Mouse (Mus musculus) E14TG2a.4 (cell line): ENCODE results near the gene Stambpl1.

Experiments used
- H3K27me3 ChIP-seq: 2 replicates; pipeline ENCODE4 v1.6.1; 2014; ENCODE audit warnings: low read length, control low read depth; ENCODE audit not compliant: insufficient read depth
- H3K36me3 ChIP-seq: 2 replicates; pipeline ENCODE4 v1.6.1; 2014; ENCODE audit warnings: low read length, control low read depth; ENCODE audit not compliant: insufficient read depth
- H3K4me1 ChIP-seq: replicated peaks from 2 replicates; pipeline ENCODE4 v1.6.1; 2014; ENCODE audit warnings: low read depth, low read length, control low read depth
- H3K4me3 ChIP-seq: replicated peaks from 2 replicates; pipeline ENCODE4 v1.5.1; 2014; ENCODE audit warnings: mild to moderate bottlenecking, low read length
- H3K9me3 ChIP-seq: 2 replicates; pipeline ENCODE4 v1.6.1; 2014; ENCODE audit warnings: low read length, control low read depth
- CTCF ChIP-seq: conservative IDR thresholded peaks from 2 replicates; pipeline ENCODE4 v1.5.1; 2014; ENCODE audit warnings: low read length
- NANOG ChIP-seq: IDR thresholded peaks from 2 replicates; pipeline ENCODE4 v1.6.1; 2014; ENCODE audit warnings: borderline replicate concordance, low read length, mixed read lengths
- POU5F1 ChIP-seq: IDR thresholded peaks from 2 replicates; pipeline ENCODE4 v1.6.1; 2014; ENCODE audit warnings: low read length, borderline replicate concordance

Stambpl1 gene

GRCm38 (mm10) chr19:34237746-34238145, 45.7 kb downstream of the Stambpl1 start:
- H3K4me3 ChIP-seq, result no peak overlapping the region
- H3K9me3 ChIP-seq, result no peaks in the 10 kb centered on the region
- no peak for TF ChIP-seq CTCF
- no peak for TF ChIP-seq NANOG
- no peak for TF ChIP-seq POU5F1
- peaks cover 3% of the 10 kb centered on the region; the same call in 1 of the 2 replicates for H3K36me3 ChIP-seq
- H3K4me1 ChIP-seq, result peaks cover 2% of the 10 kb centered on the region; the same call in 1 of the 2 replicates
- H3K27me3 ChIP-seq, result no peaks in the 10 kb centered on the region

DNA sequence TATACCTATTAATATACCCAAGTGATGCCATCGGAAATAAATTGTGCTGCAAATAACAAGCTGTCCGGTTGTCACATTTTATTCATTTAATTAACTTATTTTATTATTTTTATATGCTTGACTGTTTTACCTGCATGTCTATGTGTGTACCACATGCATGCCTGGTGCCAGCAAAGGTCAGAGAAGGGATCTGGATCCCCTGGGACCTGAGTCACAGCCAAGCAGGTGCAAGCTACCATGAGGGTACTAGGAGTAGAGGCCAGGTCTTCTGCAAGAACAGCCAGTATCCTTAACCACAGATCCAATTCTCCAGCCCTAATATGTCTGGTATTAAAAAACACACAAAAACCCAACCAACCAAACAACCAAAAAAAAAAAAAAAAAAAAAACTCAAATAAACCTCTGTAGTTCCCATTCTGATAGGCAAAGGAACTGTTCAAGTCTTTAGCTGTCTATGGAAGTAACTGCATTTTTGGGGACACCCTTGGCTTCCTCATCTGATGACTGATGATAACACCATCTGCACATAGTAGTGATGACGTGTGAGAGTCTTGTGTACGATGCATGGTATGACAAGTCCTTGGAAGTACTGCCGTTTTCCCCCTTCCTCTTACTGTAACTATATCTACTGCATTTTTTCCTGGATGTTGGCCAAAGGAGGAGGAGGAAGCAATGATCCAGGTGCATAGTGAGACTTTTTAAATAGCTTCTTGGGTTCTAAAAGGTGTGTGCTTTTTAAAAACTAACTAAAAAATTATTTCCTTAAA, 48.4 kb downstream of the Stambpl1 start:
- H3K4me3 ChIP-seq, result no peak overlapping the region
- no peaks in the 10 kb centered on the region for H3K4me1 ChIP-seq
- H3K27me3 ChIP-seq, result no peaks in the 10 kb centered on the region
- no peaks in the 10 kb centered on the region for H3K9me3 ChIP-seq
- no peak for TF ChIP-seq POU5F1
- no peak for TF ChIP-seq NANOG
- TF ChIP-seq CTCF, result no peak
- H3K36me3 ChIP-seq, result peaks cover 3% of the 10 kb centered on the region; the same call in 1 of the 2 replicates

- H3K27me3 ChIP-seq, result no peaks in the 10 kb centered on the region
- TF ChIP-seq CTCF (peak; percentile 66), POU5F1 (no peak)
- H3K9me3 ChIP-seq, result no peaks in the 10 kb centered on the region
- no peaks in the 10 kb centered on the region for H3K4me1 ChIP-seq
- H3K36me3 ChIP-seq, result peaks cover 3% of the 10 kb centered on the region; the same call in 1 of the 2 replicates
- H3K4me3 ChIP-seq, result no peak overlapping the region
Observed at GRCm38 (mm10) chr19:34241247-34241915, 49.4 kb downstream of the Stambpl1 start.

DNA sequence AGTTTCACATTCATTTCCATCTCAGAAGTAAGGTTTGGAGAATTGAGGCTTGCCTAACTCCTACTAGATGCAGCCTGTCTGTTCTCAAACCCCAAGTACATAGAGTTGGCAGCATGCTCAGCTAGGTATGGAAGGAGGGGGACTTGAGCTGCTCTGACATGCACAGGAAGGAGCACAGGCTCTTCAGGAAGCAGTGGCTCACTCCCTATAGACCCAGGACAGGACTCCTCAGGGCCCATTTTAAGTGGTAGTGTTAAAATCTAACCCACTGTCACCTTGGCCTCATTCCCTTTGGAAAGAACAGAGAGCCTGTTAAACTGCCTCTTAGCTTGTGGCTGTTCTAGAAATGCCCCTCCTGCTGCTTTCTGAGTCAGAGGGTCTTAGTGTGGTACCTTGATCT, 50.9 kb downstream of the Stambpl1 start:
- Histone ChIP-seq H3K9me3 (no peaks in the 10 kb centered on the region), H3K4me1 (no peaks in the 10 kb centered on the region), H3K27me3 (no peaks in the 10 kb centered on the region), H3K4me3 (no peak overlapping the region), H3K36me3 (no peaks in the 10 kb centered on the region)
- TF ChIP-seq POU5F1 (no peak), NANOG (no peak), CTCF (no peak)

- Histone ChIP-seq H3K4me3 (no peak overlapping the region), H3K4me1 (no peaks in the 10 kb centered on the region), H3K36me3 (no peaks in the 10 kb centered on the region), H3K9me3 (no peaks in the 10 kb centered on the region), H3K27me3 (no peaks in the 10 kb centered on the region)
- TF ChIP-seq POU5F1 (no peak), CTCF (peak; percentile 31), NANOG (no peak)
Observed at GRCm38 (mm10) chr19:34244056-34244455, 52.0 kb downstream of the Stambpl1 start.

DNA sequence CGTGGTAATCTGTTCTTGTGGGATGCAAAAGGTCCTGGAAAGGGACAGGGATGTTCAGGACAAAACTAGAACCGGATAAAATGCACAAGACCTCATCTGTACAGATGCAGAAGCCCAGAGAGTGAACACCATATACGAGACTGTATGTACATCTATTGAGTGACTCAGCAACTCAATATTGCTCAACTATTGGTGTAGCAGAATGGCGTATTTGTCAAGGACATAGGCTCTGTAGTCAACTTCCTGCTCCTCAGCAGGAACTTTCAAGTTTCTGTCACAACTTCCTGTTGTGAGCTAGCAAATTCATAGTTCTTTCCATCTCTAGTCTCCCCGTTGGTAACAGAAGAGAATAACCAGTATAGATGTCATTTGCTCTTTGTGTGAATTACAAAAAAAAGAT, 56.5 kb downstream of the Stambpl1 start:
- H3K27me3 ChIP-seq, result no peaks in the 10 kb centered on the region
- H3K4me1 ChIP-seq, result no peaks in the 10 kb centered on the region; the same call in 1 of the 2 replicates
- TF ChIP-seq NANOG (no peak), CTCF (no peak), POU5F1 (no peak)
- H3K4me3 ChIP-seq, result no peak overlapping the region
- no peaks in the 10 kb centered on the region for H3K9me3 ChIP-seq
- no peaks in the 10 kb centered on the region for H3K36me3 ChIP-seq

DNA sequence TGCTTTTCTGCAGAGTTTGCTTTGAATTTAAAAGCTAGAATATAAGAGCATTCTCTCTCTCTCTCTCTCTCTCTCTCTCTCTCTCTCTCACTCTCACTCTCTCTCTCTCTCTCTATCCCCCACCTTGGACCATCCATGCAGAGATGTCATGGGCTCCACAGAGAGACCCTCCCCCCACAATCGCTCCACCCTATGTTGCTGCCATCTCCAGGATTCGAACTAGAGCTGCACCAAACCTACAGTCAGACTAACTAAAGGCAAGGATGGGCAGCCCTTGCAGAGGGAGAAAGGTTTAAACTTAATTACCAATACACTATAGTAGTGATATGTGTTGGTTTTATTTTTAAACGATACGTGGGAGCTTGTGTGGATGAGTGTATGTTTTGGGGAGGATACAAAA, 58.6 kb downstream of the Stambpl1 start:
- TF ChIP-seq CTCF, result no peak
- TF ChIP-seq POU5F1, result no peak
- TF ChIP-seq NANOG, result no peak
- no peaks in the 10 kb centered on the region for H3K27me3 ChIP-seq
- H3K4me3 ChIP-seq, result no peak overlapping the region
- H3K4me1 ChIP-seq, result peaks cover 6% of the 10 kb centered on the region; the same call in 1 of the 2 replicates
- no peaks in the 10 kb centered on the region for H3K9me3 ChIP-seq
- no peaks in the 10 kb centered on the region for H3K36me3 ChIP-seq

GRCm38 (mm10) chr19:34251900-34252299, 59.9 kb downstream of the Stambpl1 start:
- H3K4me1 ChIP-seq, result peaks cover 6% of the 10 kb centered on the region; the same call in 1 of the 2 replicates
- TF ChIP-seq POU5F1, result no peak
- TF ChIP-seq NANOG, result no peak
- TF ChIP-seq CTCF, result no peak
- H3K9me3 ChIP-seq, result no peaks in the 10 kb centered on the region
- H3K27me3 ChIP-seq, result no peaks in the 10 kb centered on the region
- H3K4me3 ChIP-seq, result no peak overlapping the region
- no peaks in the 10 kb centered on the region for H3K36me3 ChIP-seq
